Mouse (Mus musculus) forebrain, embryonic 16.5 days (tissue): ENCODE measurements at regions not wholly inside any gene's neighbourhood (a gene's known extent, or its start where the extent isn't known, plus 50 kb on each side); places are given as distances from the start of the nearest gene placed in this dataset.

ENCODE experiments used
- ATAC-seq: fragments of 200-750 bp; cut with Nextera tagmentation; 2 replicates; pipeline ENCODE4 v1.8.0; 2017; ENCODE audit warnings: mild to moderate bottlenecking, moderate library complexity
- H3K27ac ChIP-seq: fragments of 300-500 bp; sonication (generic); 2 replicates; pipeline ENCODE4 v1.5.1; 2014; ENCODE audit warnings: low read length, control low read depth
- H3K27me3 ChIP-seq: fragments of 300-500 bp; sonication (generic); replicated peaks from 2 replicates; pipeline ENCODE4 v1.6.1; 2014; ENCODE audit warnings: low read length; ENCODE audit not compliant: control insufficient read depth, insufficient read depth
- H3K36me3 ChIP-seq: fragments of 300-500 bp; sonication (generic); 2 replicates; pipeline ENCODE4 v1.6.1; 2014; ENCODE audit not compliant: control insufficient read depth, insufficient read depth
- H3K4me1 ChIP-seq: fragments of 300-500 bp; sonication (generic); replicated peaks from 2 replicates; pipeline ENCODE4 v1.6.1; 2014; ENCODE audit warnings: low read length; ENCODE audit not compliant: control insufficient read depth, insufficient read depth
- H3K4me2 ChIP-seq: fragments of 300-500 bp; sonication (generic); 2 replicates; pipeline ENCODE4 v1.6.1; 2014; ENCODE audit warnings: mild to moderate bottlenecking, low read length, control low read depth
- H3K4me3 ChIP-seq: fragments of 300-500 bp; sonication (generic); replicated peaks from 2 replicates; pipeline ENCODE4 v1.5.1; 2014; ENCODE audit warnings: mild to moderate bottlenecking, low read length, control low read depth
- H3K9ac ChIP-seq: fragments of 300-500 bp; sonication (generic); replicated peaks from 2 replicates; pipeline ENCODE4 v1.6.1; 2014; ENCODE audit warnings: low read depth, low read length, control low read depth
- H3K9me3 ChIP-seq: fragments of 300-500 bp; sonication (generic); 2 replicates; pipeline ENCODE4 v1.6.1; 2016; ENCODE audit warnings: low read length; ENCODE audit not compliant: control insufficient read depth
- WGBS: fragments of 180-500 bp; shearing (Covaris S2); extraction: QIAGEN DNeasy Blood & Tissue Kit; methylation state at CpG from one replicate; pipeline ENCODE4 v1.1.7; 2014; 5-methylcytosine and 5-hydroxymethylcytosine counted together

DNA sequence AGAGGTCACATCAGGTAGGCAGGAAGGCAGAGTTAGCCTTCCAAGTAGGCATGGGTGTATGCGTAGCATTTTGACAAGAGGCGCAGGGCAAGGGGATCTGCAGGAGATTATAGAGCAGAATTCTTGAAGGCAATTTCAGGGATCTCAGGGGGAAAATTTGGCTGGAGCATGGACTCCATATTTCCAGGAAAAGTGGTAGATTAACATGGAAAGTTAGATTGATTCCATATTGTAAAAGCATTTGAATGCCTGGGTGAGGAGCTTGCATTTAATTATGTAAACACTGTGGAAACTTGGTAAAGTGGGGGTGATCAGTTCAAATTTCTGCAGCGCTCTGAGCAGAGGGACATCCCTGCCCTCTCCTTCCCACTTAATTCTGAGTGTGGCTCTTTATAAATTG is 146.7 kb downstream of the Pax3 start:
- H3K9me3 ChIP-seq = no peaks in the 10 kb centered on the region
- WGBS = 96% methylated on average over 3 of the region's 3 CpGs
- no peak for ATAC-seq

DNA sequence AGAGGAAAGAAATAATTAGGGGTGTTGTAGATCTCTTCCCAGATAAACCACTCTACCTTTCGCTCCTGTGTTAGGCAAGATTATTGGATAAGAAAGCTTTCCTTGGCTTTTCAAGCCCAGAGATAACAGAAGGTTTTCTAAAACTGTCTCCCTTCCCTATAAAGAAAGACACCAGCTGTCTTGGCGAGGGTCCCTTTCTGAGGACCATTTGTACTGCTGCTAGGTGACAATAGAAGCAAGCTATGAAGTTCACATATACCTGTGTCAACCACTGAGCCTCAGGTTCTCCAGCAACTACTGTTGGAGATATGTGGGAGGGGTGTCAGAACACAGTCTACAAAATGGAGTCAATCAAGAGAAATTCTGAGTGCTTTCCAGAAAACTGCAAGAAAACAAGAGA is 164.6 kb downstream of the Pax3 start:
- Histone ChIP-seq H3K36me3 (no peaks in the 10 kb centered on the region), H3K27ac (no peak overlapping the region), H3K27me3 (no peaks in the 10 kb centered on the region), H3K9ac (no peak overlapping the region), H3K4me3 (no peak overlapping the region), H3K9me3 (no peaks in the 10 kb centered on the region), H3K4me2 (no peak overlapping the region), H3K4me1 (no peaks in the 10 kb centered on the region)
- no peak for ATAC-seq
- WGBS = 88% methylated on average over 2 of the region's 2 CpGs

More for the DNA sequence above, 146.7 kb downstream of the Pax3 start:
- H3K4me3 ChIP-seq = no peak overlapping the region
- H3K27ac ChIP-seq = no peak overlapping the region
- H3K9ac ChIP-seq = no peak overlapping the region
- no peaks in the 10 kb centered on the region for H3K4me1 ChIP-seq
- H3K4me2 ChIP-seq = no peak overlapping the region
- no peaks in the 10 kb centered on the region for H3K27me3 ChIP-seq
- H3K36me3 ChIP-seq = no peaks in the 10 kb centered on the region

DNA sequence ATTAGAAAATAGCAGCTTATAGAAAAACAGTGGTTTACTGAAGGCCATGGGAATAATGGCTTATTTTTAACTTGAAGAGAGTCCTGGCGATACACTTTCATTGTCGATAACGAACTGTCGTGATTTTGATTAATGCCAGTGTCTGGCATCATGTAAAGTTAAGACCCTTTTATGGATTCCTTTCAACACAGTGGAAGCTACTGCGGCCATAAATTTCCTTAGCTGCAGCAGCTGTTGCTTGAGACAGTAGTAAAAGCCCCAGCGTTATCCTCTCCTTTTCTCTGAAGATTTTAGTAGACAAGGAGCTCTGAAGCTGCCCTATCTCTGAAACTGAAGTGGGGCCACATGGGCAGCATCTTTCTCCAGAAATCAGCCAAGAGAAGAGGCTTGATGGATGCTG is 175.2 kb downstream of the Pax3 start:
- ATAC-seq = no peak
- Histone ChIP-seq H3K9me3 (no peaks in the 10 kb centered on the region), H3K4me3 (no peak overlapping the region), H3K36me3 (no peaks in the 10 kb centered on the region), H3K4me2 (no peak overlapping the region), H3K27me3 (no peaks in the 10 kb centered on the region), H3K27ac (no peak overlapping the region), H3K4me1 (no peaks in the 10 kb centered on the region), H3K9ac (no peak overlapping the region)
- 70% methylated on average over 6 of the region's 6 CpGs for WGBS

DNA sequence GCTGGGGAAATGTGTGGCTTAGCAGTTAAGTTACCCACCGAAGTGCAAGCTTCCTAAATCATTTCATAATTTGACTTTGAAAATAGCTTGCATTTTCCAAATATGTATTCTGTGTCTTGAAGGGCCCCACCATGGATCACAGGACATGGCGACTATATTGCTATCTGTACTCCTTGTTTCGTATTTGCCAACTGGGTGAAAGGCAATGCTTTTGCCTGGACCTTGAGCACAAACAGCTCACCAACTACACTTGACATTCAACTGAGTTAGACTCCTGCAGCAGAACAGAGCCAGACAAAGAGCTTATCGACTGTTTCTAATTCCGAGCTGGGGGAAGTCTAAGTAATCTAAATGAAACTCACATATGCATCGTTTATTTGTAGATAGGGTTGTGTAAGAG is 175.9 kb downstream of the Pax3 start:
- no peaks in the 10 kb centered on the region for H3K4me1 ChIP-seq
- no peaks in the 10 kb centered on the region for H3K27me3 ChIP-seq
- 80% methylated on average over 6 of the region's 6 CpGs for WGBS
- H3K4me2 ChIP-seq = no peak overlapping the region
- H3K27ac ChIP-seq = no peak overlapping the region
- ATAC-seq = no peak
- no peak overlapping the region for H3K9ac ChIP-seq
- no peak overlapping the region for H3K4me3 ChIP-seq
- H3K36me3 ChIP-seq = no peaks in the 10 kb centered on the region
- no peaks in the 10 kb centered on the region for H3K9me3 ChIP-seq

DNA sequence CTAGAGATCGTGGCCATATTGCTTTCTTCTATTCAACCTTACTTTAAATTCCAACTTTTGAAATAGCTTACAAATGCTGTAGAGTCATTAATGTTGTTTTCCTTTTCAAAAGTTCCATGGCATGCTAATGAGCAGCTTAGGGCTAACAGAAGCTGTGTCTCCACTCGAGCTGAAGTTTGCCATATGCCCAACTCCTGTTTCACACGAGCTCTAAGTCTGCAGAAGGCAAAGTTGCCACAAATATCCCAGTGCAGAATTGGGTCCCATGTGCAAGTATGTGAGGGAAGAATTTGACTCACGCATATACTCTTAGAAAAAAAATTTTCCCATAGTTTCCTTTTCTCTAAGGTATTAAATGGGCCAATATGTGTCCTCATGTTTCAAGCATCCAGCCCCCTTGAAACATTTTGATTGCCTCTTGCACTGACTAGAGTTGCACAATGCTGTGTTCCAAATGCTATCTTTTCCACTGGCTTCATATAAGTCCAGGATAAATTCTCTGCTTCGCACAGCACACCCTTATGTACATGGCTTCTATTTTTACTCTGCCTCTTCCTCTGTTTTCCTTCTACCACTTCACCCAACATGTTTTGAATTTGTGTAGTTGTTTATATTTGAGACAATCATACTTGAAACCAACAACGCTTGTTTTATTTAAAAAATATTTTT is 178.9 kb downstream of the Pax3 start:
- no peak overlapping the region for H3K9ac ChIP-seq
- ATAC-seq = peak; percentile 54; the same call in 1 of the 2 replicates
- H3K4me3 ChIP-seq = no peak overlapping the region
- no peaks in the 10 kb centered on the region; the same call in 1 of the 2 replicates for H3K27me3 ChIP-seq
- WGBS = 61% methylated on average over 6 of the region's 6 CpGs
- H3K36me3 ChIP-seq = no peaks in the 10 kb centered on the region
- H3K27ac ChIP-seq = no peak overlapping the region
- H3K4me1 ChIP-seq = no peaks in the 10 kb centered on the region
- H3K4me2 ChIP-seq = no peak overlapping the region
- no peaks in the 10 kb centered on the region for H3K9me3 ChIP-seq

GRCm38 (mm10) chr1:78016541-78017267 is 180.2 kb downstream of the Pax3 start:
- Histone ChIP-seq H3K4me1 (no peaks in the 10 kb centered on the region), H3K27ac (no peak overlapping the region), H3K9ac (no peak overlapping the region), H3K4me2 (no peak overlapping the region), H3K27me3 (no peaks in the 10 kb centered on the region; the same call in 1 of the 2 replicates), H3K36me3 (no peaks in the 10 kb centered on the region), H3K4me3 (no peak overlapping the region), H3K9me3 (no peaks in the 10 kb centered on the region)
- WGBS = 57% methylated on average over 18 of the region's 18 CpGs
- no peak for ATAC-seq

GRCm38 (mm10) chr1:78015999-78016398 is 180.9 kb downstream of the Pax3 start:
- ATAC-seq = no peak
- no peaks in the 10 kb centered on the region for H3K9me3 ChIP-seq
- H3K9ac ChIP-seq = no peak overlapping the region
- WGBS = 62% methylated on average over 3 of the region's 3 CpGs
- H3K4me3 ChIP-seq = no peak overlapping the region
- no peak overlapping the region for H3K27ac ChIP-seq
- no peaks in the 10 kb centered on the region; the same call in 1 of the 2 replicates for H3K27me3 ChIP-seq
- no peaks in the 10 kb centered on the region for H3K4me1 ChIP-seq
- no peak overlapping the region for H3K4me2 ChIP-seq
- no peaks in the 10 kb centered on the region for H3K36me3 ChIP-seq

DNA sequence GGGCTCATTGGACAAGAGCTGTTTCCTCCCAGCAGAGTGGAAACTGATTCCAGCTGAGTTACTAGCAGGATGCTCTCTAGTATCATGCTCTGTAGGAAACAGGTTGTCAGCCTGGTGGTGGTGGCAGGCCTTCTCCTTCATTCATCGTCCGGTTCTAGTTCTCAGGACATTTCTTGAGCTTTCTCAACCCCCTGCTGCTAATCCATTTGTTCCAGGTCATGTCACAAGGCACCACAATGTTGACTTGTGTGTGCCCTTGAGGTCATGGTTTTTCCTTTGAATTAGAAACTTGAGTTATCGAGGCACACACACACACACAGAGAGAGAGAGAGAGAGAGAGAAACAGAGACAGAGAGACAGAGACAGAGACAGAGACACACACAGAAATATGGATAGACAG is 183.5 kb downstream of the Pax3 start:
- 14% methylated on average over 3 of the region's 3 CpGs for WGBS
- no peak for ATAC-seq
- no peaks in the 10 kb centered on the region for H3K9me3 ChIP-seq
- H3K4me2 ChIP-seq = no peak overlapping the region
- H3K9ac ChIP-seq = no peak overlapping the region
- H3K36me3 ChIP-seq = no peaks in the 10 kb centered on the region
- no peaks in the 10 kb centered on the region for H3K4me1 ChIP-seq
- no peaks in the 10 kb centered on the region; the same call in 1 of the 2 replicates for H3K27me3 ChIP-seq
- no peak overlapping the region for H3K27ac ChIP-seq
- no peak overlapping the region for H3K4me3 ChIP-seq

DNA sequence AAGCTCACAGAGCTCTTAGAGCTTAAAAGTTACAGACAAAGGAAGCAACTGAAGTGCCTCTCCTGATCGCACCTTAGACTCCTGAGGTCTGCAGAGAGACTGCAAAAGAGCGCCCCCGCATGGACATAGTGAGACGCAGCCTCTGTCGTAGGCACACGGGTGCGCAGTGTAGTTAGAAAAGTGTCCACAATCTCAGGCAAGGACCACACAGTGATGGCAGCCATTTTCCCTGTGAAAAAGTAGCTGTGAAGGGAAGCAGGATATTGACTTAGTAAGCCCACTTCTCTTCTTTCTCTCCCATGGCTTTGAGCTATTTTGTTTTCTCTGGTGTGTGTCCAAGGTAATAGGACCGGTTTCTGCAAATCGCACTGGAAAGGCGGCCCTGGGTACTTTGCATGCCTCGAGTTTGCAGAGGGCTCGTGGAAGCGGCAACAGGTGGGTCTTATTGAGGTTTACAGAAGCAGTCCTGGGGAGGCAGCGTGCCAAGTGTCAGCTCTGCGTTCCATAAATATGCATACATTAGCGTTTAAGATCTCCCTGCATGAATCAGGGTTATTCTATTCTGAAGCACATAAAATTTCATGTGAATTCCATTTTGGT is 188.0 kb downstream of the Pax3 start:
- ATAC-seq = no peak
- H3K4me2 ChIP-seq = no peak overlapping the region
- no peaks in the 10 kb centered on the region for H3K9me3 ChIP-seq
- no peaks in the 10 kb centered on the region for H3K4me1 ChIP-seq
- WGBS = 36% methylated on average over 16 of the region's 16 CpGs
- no peaks in the 10 kb centered on the region for H3K36me3 ChIP-seq
- no peak overlapping the region for H3K9ac ChIP-seq
- H3K27ac ChIP-seq = no peak overlapping the region
- no peaks in the 10 kb centered on the region; the same call in 1 of the 2 replicates for H3K27me3 ChIP-seq
- no peak overlapping the region for H3K4me3 ChIP-seq
